Mouse (Mus musculus) bone marrow, adult 2 months (tissue): Measurements from ENCODE around the gene Cdca5. TPM values are rescaled to one million over a fixed set of nuclear protein-coding genes. Genes with fewer than 3 reads are reported as not detected.

Experiments used
- H3K27ac ChIP-seq: fragments of 200-500 bp; 2 replicates; pipeline ENCODE4 v1.5.1; 2012; ENCODE audit warnings: low read depth, mild to moderate bottlenecking, control low read depth, inconsistent platforms, low read length; ENCODE audit not compliant: control insufficient read depth, poor library complexity, insufficient read depth
- H3K4me1 ChIP-seq: fragments of 200-500 bp; 2 replicates; pipeline ENCODE4 v1.6.1; 2011; ENCODE audit warnings: low read length; ENCODE audit not compliant: control insufficient read depth, insufficient read depth
- H3K4me3 ChIP-seq: fragments of 200-500 bp; replicated peaks from 2 replicates; pipeline ENCODE3; 2011; ENCODE audit warnings: mild to moderate bottlenecking, low read depth, low read length, control low read depth; ENCODE audit not compliant: control insufficient read depth
- CTCF ChIP-seq: fragments of 200-500 bp; IDR thresholded peaks from 2 replicates; pipeline ENCODE4 v1.5.1; 2011; ENCODE audit warnings: low read length, control low read depth; ENCODE audit not compliant: control insufficient read depth, insufficient read depth
- POLR2A ChIP-seq: fragments of 200-500 bp; IDR thresholded peaks from 2 replicates; pipeline ENCODE4 v1.6.1; 2011; ENCODE audit warnings: low read depth, mild to moderate bottlenecking, control low read depth, low read length, borderline replicate concordance; ENCODE audit not compliant: control insufficient read depth
- WGBS: fragments of 180-500 bp; shearing (Covaris S2); methylation state at CpG from one replicate; pipeline ENCODE4 v1.1.7; 2018; 5-methylcytosine and 5-hydroxymethylcytosine counted together
- polyA plus RNA-seq: library from polyadenylated mRNA; stranded (reverse); fragments of >200 nt; gene quantifications from 2 replicates; pipeline ENCODE4 v1.2.4, GENCODE M21; 2011; ENCODE audit warnings: low replicate concordance; ENCODE audit not compliant: missing spikeins, insufficient read depth, insufficient read length

Gene Cdca5
- polyA plus RNA-seq, 1 experiment, result 31.0 TPM

DNA sequence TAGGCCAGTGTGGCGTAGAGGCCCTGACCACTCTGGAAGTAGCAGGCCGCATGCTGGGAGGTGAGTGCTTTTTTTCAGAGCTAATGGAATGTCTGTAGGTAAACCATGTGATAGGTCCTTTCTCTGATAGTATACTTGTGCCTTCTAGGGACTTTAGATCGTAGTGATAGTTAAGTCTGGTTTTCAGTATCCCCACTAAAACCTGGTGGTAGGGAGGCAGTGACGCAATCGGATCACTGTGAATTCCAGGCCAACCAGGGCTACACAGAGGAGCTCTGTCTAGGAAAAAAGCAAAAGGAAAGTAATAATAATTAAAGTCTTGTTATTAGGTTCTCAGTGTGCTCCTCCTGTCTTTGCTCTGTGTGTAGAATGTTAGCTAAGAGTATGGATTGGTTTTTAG, 26.3 kb upstream of the Cdca5 start:
- peaks cover 3% of the 10 kb centered on the region for H3K4me1 ChIP-seq
- H3K4me3 ChIP-seq, result peak overlapping the region; percentile 97
- H3K27ac ChIP-seq, result peak overlapping the region; percentile 93
- TF ChIP-seq CTCF (no peak), POLR2A (no peak)
- WGBS, result 18% methylated on average over 5 of the region's 5 CpGs

DNA sequence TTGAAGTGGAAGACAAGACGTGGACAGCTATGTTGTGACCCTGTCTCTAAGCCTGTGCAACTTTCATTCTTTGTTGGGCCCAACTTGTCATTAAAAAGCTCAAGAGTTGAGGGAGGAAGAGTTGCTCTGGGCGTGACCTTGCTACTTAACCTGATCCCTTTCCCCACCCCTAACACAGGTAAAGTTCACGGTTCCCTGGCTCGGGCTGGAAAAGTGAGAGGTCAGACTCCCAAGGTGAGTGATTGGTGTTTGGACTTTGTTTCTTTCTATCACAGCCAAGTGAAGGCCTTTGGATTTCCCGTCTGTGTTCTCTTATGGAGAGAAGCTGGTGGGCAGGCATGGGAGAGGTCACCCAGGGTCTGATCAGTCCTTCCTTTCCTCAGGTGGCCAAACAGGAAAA, 25.8 kb upstream of the Cdca5 start:
- no peak overlapping the region for H3K27ac ChIP-seq
- H3K4me3 ChIP-seq, result peak overlapping the region; percentile 97
- H3K4me1 ChIP-seq, result peaks cover 3% of the 10 kb centered on the region
- no peak for TF ChIP-seq CTCF
- TF ChIP-seq POLR2A, result no peak
- WGBS, result 78% methylated on average over 5 of the region's 5 CpGs

DNA sequence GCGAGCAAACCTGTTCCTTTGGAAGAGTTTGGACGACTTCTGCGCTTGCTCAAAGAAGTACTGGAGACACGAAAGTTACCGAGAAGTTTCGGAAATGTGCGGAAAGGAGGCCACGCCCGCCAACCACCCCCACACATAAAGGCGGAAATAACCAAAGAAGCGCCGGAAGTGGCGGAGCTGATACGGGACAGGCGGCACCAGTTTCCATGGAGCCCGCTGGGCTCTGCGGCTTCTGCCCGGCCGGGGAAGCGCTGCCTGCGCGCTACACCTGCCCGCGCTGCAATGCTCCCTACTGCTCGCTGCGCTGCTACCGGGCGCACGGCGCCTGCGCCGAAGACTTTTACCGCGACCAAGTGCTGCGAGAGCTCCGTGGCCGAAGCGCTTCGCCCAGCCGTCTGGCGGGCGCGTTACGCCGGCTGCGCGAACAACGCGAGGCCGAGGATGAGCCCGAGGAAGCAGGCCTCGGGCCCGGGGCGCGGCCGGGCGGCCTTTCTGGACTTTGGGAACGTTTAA, 23.7 kb upstream of the Cdca5 start, which contains the start of gene Znhit2:
Gene Znhit2 (plus strand): TSS at position 172 of the 513 bp plus-strand sequence.
- WGBS, result under 1% methylated on average over 58 of the region's 58 CpGs
- peak within 1 kb of the TSS; percentile 98 for H3K27ac ChIP-seq
- peak within 1 kb of the TSS; percentile 84 for H3K4me3 ChIP-seq
- TF ChIP-seq POLR2A (peak; percentile 79; the same call in 1 of the 2 replicates), CTCF (no peak)
- peaks cover 3% of the 10 kb centered on the region for H3K4me1 ChIP-seq

DNA sequence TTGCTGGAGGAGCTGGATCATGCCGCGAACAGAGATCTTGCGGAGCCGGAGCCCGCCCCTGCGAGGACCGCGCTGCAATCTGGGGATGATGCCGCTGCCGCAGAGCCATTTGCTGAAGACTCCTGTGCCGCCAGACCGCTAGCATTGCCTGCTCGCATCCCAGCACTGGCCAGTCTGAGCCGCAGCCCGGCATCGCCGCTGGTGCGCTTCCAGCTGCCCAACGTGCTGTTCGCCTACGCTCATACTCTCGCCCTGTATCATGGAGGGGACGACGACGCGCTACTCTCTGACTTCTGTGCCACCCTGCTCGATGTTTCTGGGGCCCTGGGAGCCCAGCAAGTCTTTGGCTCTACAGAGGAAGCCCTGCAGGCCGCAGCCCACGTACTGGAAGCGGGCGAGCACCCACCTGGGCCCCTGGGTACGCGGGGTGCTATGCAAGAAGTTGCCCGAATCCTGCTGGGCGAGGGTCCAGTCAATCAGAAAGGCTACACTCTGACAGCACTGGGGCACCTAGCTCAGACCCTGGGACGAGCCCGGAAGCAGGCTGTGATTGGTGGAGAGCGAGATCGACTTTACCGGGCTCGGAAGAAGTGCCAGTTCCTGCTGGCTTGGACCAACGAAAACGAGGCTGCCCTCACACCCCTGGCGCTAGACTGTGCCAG, 23.0 kb upstream of the Cdca5 start:
- WGBS, result under 1% methylated on average over 44 of the region's 44 CpGs
- peak overlapping the region; percentile 84 for H3K4me3 ChIP-seq
- TF ChIP-seq POLR2A, result peak; percentile 54; the same call in 1 of the 2 replicates
- TF ChIP-seq CTCF, result no peak
- peaks cover 3% of the 10 kb centered on the region for H3K4me1 ChIP-seq
- peak overlapping the region; percentile 98 for H3K27ac ChIP-seq

DNA sequence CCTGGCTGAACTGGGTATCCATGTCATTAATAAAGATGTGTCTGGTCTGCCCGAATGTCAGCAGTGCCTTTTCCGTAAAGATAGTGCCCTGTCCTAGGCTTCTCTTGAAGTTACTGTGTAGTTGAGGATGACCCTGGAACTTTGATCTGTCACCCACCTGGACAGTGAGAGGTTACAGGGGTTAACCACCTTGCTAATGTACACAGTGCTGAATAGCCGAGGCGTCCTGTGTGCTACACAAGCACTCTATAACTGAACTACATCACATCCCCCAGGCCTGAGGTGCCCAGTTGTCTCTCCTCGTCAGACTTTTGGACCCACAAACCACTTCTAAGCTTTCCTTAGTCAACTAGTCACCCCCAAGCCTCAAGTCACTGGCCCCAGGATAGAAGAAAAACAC, 22.4 kb upstream of the Cdca5 start:
- no peak for TF ChIP-seq CTCF
- H3K4me1 ChIP-seq, result peaks cover 3% of the 10 kb centered on the region
- peak overlapping the region; percentile 84 for H3K4me3 ChIP-seq
- H3K27ac ChIP-seq, result peak overlapping the region; percentile 98
- whole genome bisulfite sequencing, result 49% methylated on average over 5 of the region's 5 CpGs

DNA sequence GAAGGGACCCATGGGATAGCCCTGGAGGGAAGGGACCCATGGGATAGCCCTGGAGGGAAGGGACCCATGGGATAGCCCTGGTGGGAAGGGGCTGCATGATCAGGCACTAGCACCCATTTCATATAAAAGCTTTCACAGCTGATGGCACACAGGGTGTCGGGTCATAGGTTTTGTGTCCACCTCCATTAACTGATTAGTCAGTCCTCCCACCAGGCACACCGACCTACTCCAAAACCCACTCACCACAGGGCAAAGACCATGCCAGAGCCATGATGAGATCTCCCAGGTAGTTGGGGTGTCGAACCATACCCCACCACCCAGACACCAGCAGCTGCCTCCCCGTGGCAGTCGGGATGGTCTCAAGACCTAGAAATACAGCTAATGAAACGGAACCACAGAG, 21.7 kb upstream of the Cdca5 start:
- Histone ChIP-seq H3K4me1 (peaks cover 4% of the 10 kb centered on the region), H3K4me3 (no peak overlapping the region), H3K27ac (no peak overlapping the region)
- TF ChIP-seq POLR2A, result no peak
- TF ChIP-seq CTCF, result no peak
- 88% methylated on average over 6 of the region's 6 CpGs for WGBS

DNA sequence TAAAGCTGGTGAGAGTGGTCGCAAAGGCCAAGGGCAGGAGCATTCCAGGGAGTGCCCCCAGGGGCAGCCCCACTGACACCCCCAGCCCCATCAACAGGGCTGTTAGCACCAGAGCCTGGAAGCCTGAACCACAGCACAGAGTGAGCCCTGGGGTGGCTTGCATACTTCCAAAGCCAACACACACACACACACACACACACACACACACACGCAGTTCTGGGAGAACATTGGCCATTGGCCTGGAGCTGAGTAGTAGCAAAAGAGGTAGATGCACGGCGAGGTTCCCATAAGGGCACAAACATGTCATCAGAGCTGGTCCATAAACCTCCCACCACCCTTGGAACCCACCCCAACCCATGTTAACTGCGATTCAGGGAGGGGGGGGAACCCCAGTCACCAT, 18.2 kb upstream of the Cdca5 start:
- Histone ChIP-seq H3K4me3 (no peak overlapping the region), H3K4me1 (peaks cover 6% of the 10 kb centered on the region), H3K27ac (no peak overlapping the region)
- TF ChIP-seq CTCF (no peak), POLR2A (no peak)
- 44% methylated on average over 5 of the region's 5 CpGs for WGBS

DNA sequence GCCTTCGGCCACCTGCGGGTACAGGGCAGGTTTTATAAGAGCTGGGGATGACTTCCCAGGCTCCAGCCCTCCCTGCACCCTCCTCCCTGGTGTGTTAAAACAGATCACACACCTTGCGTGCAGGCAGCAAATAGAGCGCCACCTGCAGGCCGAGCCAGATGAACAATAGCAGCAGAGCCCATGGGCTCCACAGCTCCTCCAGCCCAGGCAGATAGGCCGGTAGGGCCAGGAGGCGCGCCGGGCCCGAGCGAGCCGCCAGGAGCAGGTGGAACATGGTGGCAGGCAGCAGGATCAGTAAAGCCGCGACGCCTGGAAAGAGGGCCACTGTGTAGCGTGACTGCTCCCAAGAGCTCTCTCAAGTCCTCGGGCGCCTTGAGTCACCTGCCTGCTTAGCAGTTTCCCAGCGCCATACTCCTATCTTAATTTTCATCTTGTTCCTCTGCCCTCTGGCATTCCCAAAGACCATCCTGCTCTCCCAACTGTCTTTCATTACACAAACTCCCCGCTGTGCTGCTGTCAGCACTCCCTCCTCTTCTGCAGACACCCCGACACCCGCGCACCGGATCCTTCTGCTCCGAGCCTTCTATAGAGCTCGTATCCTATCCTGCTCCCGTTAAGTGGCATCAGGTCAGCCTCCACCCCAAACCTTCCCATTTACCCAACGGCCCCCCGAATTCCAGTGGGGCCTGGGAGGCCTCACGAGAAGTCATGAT, 17.6 kb upstream of the Cdca5 start:
- no peak for TF ChIP-seq POLR2A
- TF ChIP-seq CTCF, result peak; percentile 92
- H3K4me3 ChIP-seq, result peak overlapping the region; percentile 56
- H3K4me1 ChIP-seq, result peaks cover 6% of the 10 kb centered on the region
- WGBS, result 1% methylated on average over 30 of the region's 30 CpGs
- H3K27ac ChIP-seq, result 0 out of 2 replicates have a peak overlapping the region, but pooled peaks have one; percentile 6
